Mouse (Mus musculus) heart, adult 2 months (tissue): ENCODE measurements around the gene Olfr368. TPM values are rescaled to one million over a fixed set of nuclear protein-coding genes. Genes with fewer than 3 reads are reported as not detected.

Source experiments
- DNase-seq, 2 experiments: peaks; one replicate each; pipeline ENCODE4 v3.0.0; 2021
- H3K27ac ChIP-seq: fragments of 200-600 bp; 2 replicates; pipeline ENCODE4 v1.8.1; 2022
- H3K27me3 ChIP-seq: fragments of 200-500 bp; 2 replicates; pipeline ENCODE4 v1.6.1; 2012; ENCODE audit warnings: mild to moderate bottlenecking, low read length, inconsistent platforms, mixed read lengths; ENCODE audit not compliant: control insufficient read depth, insufficient read depth
- H3K36me3 ChIP-seq: fragments of 200-500 bp; 2 replicates; pipeline ENCODE4 v1.6.1; 2012; ENCODE audit warnings: low read length, inconsistent platforms; ENCODE audit not compliant: control insufficient read depth, insufficient read depth
- H3K4me1 ChIP-seq: fragments of 200-500 bp; 2 replicates; pipeline ENCODE4 v1.6.1; 2011; ENCODE audit warnings: low read length; ENCODE audit not compliant: control insufficient read depth, insufficient read depth
- H3K4me3 ChIP-seq: fragments of 200-600 bp; 2 replicates; pipeline ENCODE4 v1.8.1; 2022
- H3K79me2 ChIP-seq: fragments of 200-500 bp; replicated peaks from 2 replicates; pipeline ENCODE4 v1.6.1; 2012; ENCODE audit warnings: mild to moderate bottlenecking, inconsistent platforms, low read length, moderate library complexity, mixed read lengths; ENCODE audit not compliant: control insufficient read depth, insufficient read depth
- H3K9ac ChIP-seq: fragments of 200-500 bp; 2 replicates; pipeline ENCODE4 v1.6.1; 2012; ENCODE audit warnings: low read depth, mild to moderate bottlenecking, control low read depth, inconsistent platforms, low read length, mixed read lengths
- CTCF ChIP-seq: fragments of 200-600 bp; IDR thresholded peaks from 2 replicates; pipeline ENCODE4 v1.8.1; 2022; ENCODE audit warnings: antibody characterized with exemption, mild to moderate bottlenecking, moderate library complexity
- EP300 ChIP-seq: fragments of 200-500 bp; IDR thresholded peaks from 2 replicates; pipeline ENCODE4 v1.6.1; 2011; ENCODE audit warnings: low read depth, low read length, control low read depth; ENCODE audit not compliant: insufficient read depth
- POLR2A ChIP-seq: fragments of 200-500 bp; IDR thresholded peaks from 2 replicates; pipeline ENCODE4 v1.6.1; 2011; ENCODE audit warnings: mild to moderate bottlenecking, low read depth, low read length, control low read depth; ENCODE audit not compliant: insufficient read depth
- WGBS: fragments of 180-500 bp; shearing (Covaris S2); methylation state at CpG from one replicate; pipeline ENCODE4 v1.1.7; 2018; 5-methylcytosine and 5-hydroxymethylcytosine counted together
- intact Hi-C: fragments of 180-260 bp; cut with DNase I; formaldehyde crosslinking; loops from one replicate; pipeline ENCODE4 v1.15.1; 2025
- polyA plus RNA-seq: library from polyadenylated mRNA; depleted of rRNA; stranded (reverse); fragments of >200 nt; gene quantifications from 2 replicates; pipeline ENCODE4 v1.2.3, GENCODE M21; 2012; rRNA removed
- total RNA-seq, 2 experiments: library from RNA; stranded (reverse); gene quantifications; 2 replicates each; pipeline ENCODE4 v1.2.3; 2021

Olfr368 gene
- total and polyA plus RNA-seq, 3 experiments: not detected

GRCm38 (mm10) chr2:37359908-37360307 lies 33.6 kb downstream of the Olfr368 start:
- Histone ChIP-seq H3K9ac (no peak overlapping the region), H3K27ac (no peak overlapping the region), H3K27me3 (no peaks in the 10 kb centered on the region), H3K79me2 (no peaks in the 10 kb centered on the region), H3K36me3 (peaks cover 4% of the 10 kb centered on the region), H3K4me3 (no peak overlapping the region; the same call in 1 of the 2 replicates), H3K4me1 (no peaks in the 10 kb centered on the region; the same call in 1 of the 2 replicates)
- WGBS: 90% methylated on average over 2 of the region's 2 CpGs
- TF ChIP-seq EP300: no peak
- no peak for TF ChIP-seq POLR2A
- TF ChIP-seq CTCF: no peak
- no peak for DNase-seq
- intact Hi-C loops: loop anchor here (10.0 kb wide), 1 partner anchor 55 kb away; no protein-coding TSS in a partner anchor

- Histone ChIP-seq H3K27ac (no peak overlapping the region), H3K4me3 (no peak overlapping the region), H3K9ac (no peak overlapping the region), H3K4me1 (no peaks in the 10 kb centered on the region), H3K36me3 (no peaks in the 10 kb centered on the region; the same call in 1 of the 2 replicates), H3K27me3 (no peaks in the 10 kb centered on the region), H3K79me2 (no peaks in the 10 kb centered on the region)
- TF ChIP-seq POLR2A: no peak
- no peak for TF ChIP-seq CTCF
- no peak for TF ChIP-seq EP300
- WGBS: 91% methylated on average over 2 of the region's 2 CpGs
- intact Hi-C loops: no loop called here
- no peak for DNase-seq
These were observed 44.3 kb downstream of the Olfr368 start for GRCm38 (mm10) chr2:37370651-37371050.

GRCm38 (mm10) chr2:37376018-37376417 lies 49.7 kb downstream of the Olfr368 start:
- H3K27me3 ChIP-seq: no peaks in the 10 kb centered on the region
- DNase-seq: no peak
- H3K4me3 ChIP-seq: no peak overlapping the region
- H3K9ac ChIP-seq: no peak overlapping the region
- 81% methylated on average over 1 of the region's 1 CpGs for WGBS
- H3K79me2 ChIP-seq: no peaks in the 10 kb centered on the region
- peaks cover 2% of the 10 kb centered on the region for H3K36me3 ChIP-seq
- no peak overlapping the region for H3K27ac ChIP-seq
- intact Hi-C loops: no loop called here
- TF ChIP-seq CTCF (no peak), EP300 (no peak), POLR2A (no peak)
- H3K4me1 ChIP-seq: no peaks in the 10 kb centered on the region

GRCm38 (mm10) chr2:37380189-37380588 lies 53.9 kb downstream of the Olfr368 start:
- no peaks in the 10 kb centered on the region for H3K4me1 ChIP-seq
- intact Hi-C loops: loop anchor here (2.0 to 10.0 kb wide), 2 partner anchors 105 to 395 kb away; partner anchors contain the start of gene Crb2
- H3K27ac ChIP-seq: no peak overlapping the region
- H3K4me3 ChIP-seq: no peak overlapping the region
- no peak for TF ChIP-seq EP300
- peak; percentile 82 for TF ChIP-seq CTCF
- TF ChIP-seq POLR2A: no peak
- no peaks in the 10 kb centered on the region for H3K27me3 ChIP-seq
- DNase-seq: peak; percentile 26 to 30
- peaks cover 2% of the 10 kb centered on the region for H3K36me3 ChIP-seq
- H3K79me2 ChIP-seq: no peaks in the 10 kb centered on the region
- 66% methylated on average over 2 of the region's 2 CpGs for WGBS
- H3K9ac ChIP-seq: no peak overlapping the region

Other genes with a start within 250 kb of the Olfr368 start
- not detected for gene Olfr361, start 237.2 kb upstream of the Olfr368 start, total RNA-seq
- gene Olfr361, start 237.2 kb upstream of the Olfr368 start, polyA plus RNA-seq: not detected in 2 replicates
- gene Olfr362, start 208.6 kb upstream of the Olfr368 start, total RNA-seq: not detected
- not detected in 2 replicates for gene Olfr362, start 208.6 kb upstream of the Olfr368 start, polyA plus RNA-seq
- gene Olfr364-ps1, start 187.2 kb upstream of the Olfr368 start, total RNA-seq: not detected
- not detected in 2 replicates for gene Olfr364-ps1, start 187.2 kb upstream of the Olfr368 start, polyA plus RNA-seq
- not detected for gene Olfr365, start 138.3 kb upstream of the Olfr368 start, total RNA-seq
- gene Olfr365, start 138.3 kb upstream of the Olfr368 start, polyA plus RNA-seq: not detected in 2 replicates
- not detected for gene Olfr366, start 114.9 kb upstream of the Olfr368 start, total RNA-seq
- not detected in 2 replicates for gene Olfr366, start 114.9 kb upstream of the Olfr368 start, polyA plus RNA-seq
- 10 to 100 TPM; 18.1 to 18.9 TPM for gene Pdcl, start 32.8 kb downstream of the Olfr368 start, total RNA-seq
- 7.6 and 16.5 TPM in 2 replicates for gene Pdcl, start 32.8 kb downstream of the Olfr368 start, polyA plus RNA-seq
- gene Rc3h2, start 96.4 kb downstream of the Olfr368 start, total RNA-seq: 10 to 100 TPM; 28.2 to 35.0 TPM
- gene Rc3h2, start 96.4 kb downstream of the Olfr368 start, polyA plus RNA-seq: 5.9 and 12.8 TPM in 2 replicates
- 1 to 10 TPM; 4.4 to 5.0 TPM for gene Zbtb26, start 116.6 kb downstream of the Olfr368 start, total RNA-seq
- 1.7 and 3.9 TPM in 2 replicates for gene Zbtb26, start 116.6 kb downstream of the Olfr368 start, polyA plus RNA-seq
- 1 to 10 TPM; 4.4 to 4.6 TPM for gene Zbtb6, start 116.7 kb downstream of the Olfr368 start, total RNA-seq
- gene Zbtb6, start 116.7 kb downstream of the Olfr368 start, polyA plus RNA-seq: 1.4 and 2.8 TPM in 2 replicates
- 10 to 100 TPM; 36.9 to 43.8 TPM for gene Rabgap1, start 116.8 kb downstream of the Olfr368 start, total RNA-seq
- gene Rabgap1, start 116.8 kb downstream of the Olfr368 start, polyA plus RNA-seq: 10.4 and 19.1 TPM in 2 replicates
- gene Gpr21, start 189.8 kb downstream of the Olfr368 start, total RNA-seq: under 1 TPM; 0.63 to 0.73 TPM
- 0.37 and 0.50 TPM in 2 replicates for gene Gpr21, start 189.8 kb downstream of the Olfr368 start, polyA plus RNA-seq